Mouse (Mus musculus): ENCODE measurements around the gene Mcm8. TPM values are rescaled to one million over a fixed set of nuclear protein-coding genes. Genes with fewer than 3 reads are reported as not detected.

Gene Mcm8
- polyA plus RNA-seq, 1 experiment: 0.88 TPM

DNA sequence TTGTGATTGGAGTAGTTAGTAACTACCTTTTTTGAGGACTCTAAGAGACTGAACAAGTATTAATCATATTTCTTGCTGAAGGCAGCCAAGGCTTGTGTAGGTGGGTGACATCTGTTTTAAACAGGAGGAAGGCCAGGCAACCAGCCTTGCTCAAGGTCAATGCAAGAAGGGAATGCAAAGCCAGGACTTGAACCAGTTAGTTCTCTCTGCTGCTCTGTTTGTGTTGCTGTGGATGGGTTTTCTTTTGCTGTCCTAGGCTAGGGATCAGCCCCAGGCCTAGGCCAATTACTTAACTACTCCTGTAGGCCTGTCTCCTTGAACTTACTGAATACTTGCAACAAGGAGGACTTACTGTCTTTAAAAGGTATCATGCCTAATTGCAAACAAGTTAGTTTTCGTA lies 37.1 kb downstream of the Mcm8 start:
- TF ChIP-seq POLR2A (IDR thresholded peaks at IDR 0.05; ENCODE audit: low read depth, low read length): no peak
- peaks cover 5% of the 10 kb centered on the region for H3K4me1 ChIP-seq (ENCODE audit: control insufficient read depth, insufficient read depth, low read length)
- DNase-seq: no peak
- no peak overlapping the region for H3K27ac ChIP-seq (ENCODE audit: insufficient read depth, low read depth, low read length)
- H3K27me3 ChIP-seq (replicated peaks; ENCODE audit: control insufficient read depth, insufficient read depth, low read length): no peaks in the 10 kb centered on the region
- no peaks in the 10 kb centered on the region; the same call in none of the 2 replicates for H3K36me3 ChIP-seq (ENCODE audit: control insufficient read depth, insufficient read depth, low read length)
- WGBS: 98% methylated on average over 1 of the region's 1 CpGs
- no peak overlapping the region for H3K4me3 ChIP-seq (ENCODE audit: insufficient read depth, low read depth, low read length)

DNA sequence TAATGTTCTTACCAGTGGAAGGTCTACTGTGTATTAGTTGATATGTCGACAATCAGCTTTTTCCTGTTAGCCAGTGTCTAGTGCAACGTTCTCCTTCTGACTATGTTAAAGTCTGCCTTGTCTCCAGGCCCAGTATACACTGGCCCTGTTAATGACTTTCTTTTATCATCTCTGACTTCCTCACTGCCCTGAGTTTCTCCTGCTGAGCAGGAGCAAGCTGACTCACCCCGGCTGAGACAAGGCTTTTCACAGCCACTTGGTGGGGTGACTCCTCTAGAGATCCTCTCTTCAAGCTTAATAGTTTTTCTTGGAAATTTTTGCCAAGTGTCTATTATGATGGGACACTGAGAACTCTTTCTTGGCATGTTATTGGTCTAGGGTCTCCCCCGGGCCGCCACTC lies 40.4 kb downstream of the Mcm8 start:
- Histone ChIP-seq H3K4me3 (ENCODE audit: insufficient read depth, low read depth, low read length) (no peak overlapping the region), H3K27ac (ENCODE audit: insufficient read depth, low read depth, low read length) (no peak overlapping the region), H3K36me3 (ENCODE audit: control insufficient read depth, insufficient read depth, low read length) (no peaks in the 10 kb centered on the region; the same call in 1 of the 2 replicates), H3K4me1 (ENCODE audit: control insufficient read depth, insufficient read depth, low read length) (no peaks in the 10 kb centered on the region), H3K27me3 (replicated peaks; ENCODE audit: control insufficient read depth, insufficient read depth, low read length) (no peaks in the 10 kb centered on the region)
- TF ChIP-seq CTCF (conservative IDR thresholded peaks at IDR 0.05; ENCODE audit: insufficient read depth, insufficient read length, low read depth, low read length): no peak
- TF ChIP-seq POLR2A (IDR thresholded peaks at IDR 0.05; ENCODE audit: low read depth, low read length): no peak
- DNase-seq: no peak
- WGBS: 76% methylated on average over 5 of the region's 5 CpGs

- Histone ChIP-seq H3K27me3 (replicated peaks; ENCODE audit: control insufficient read depth, insufficient read depth, low read length) (no peaks in the 10 kb centered on the region), H3K36me3 (ENCODE audit: control insufficient read depth, insufficient read depth, low read length) (no peaks in the 10 kb centered on the region; the same call in none of the 2 replicates), H3K4me3 (ENCODE audit: insufficient read depth, low read depth, low read length) (no peak overlapping the region), H3K4me1 (ENCODE audit: control insufficient read depth, insufficient read depth, low read length) (no peaks in the 10 kb centered on the region), H3K27ac (ENCODE audit: insufficient read depth, low read depth, low read length) (no peak overlapping the region)
- no peak for DNase-seq
- no peak for TF ChIP-seq POLR2A (IDR thresholded peaks at IDR 0.05; ENCODE audit: low read depth, low read length)
Measured at GRCm38 (mm10) chr2:132860435-132860834, 44.5 kb downstream of the Mcm8 start.

- no peak for DNase-seq
- no peak overlapping the region for H3K27ac ChIP-seq (ENCODE audit: insufficient read depth, low read depth, low read length)
- H3K27me3 ChIP-seq (replicated peaks; ENCODE audit: control insufficient read depth, insufficient read depth, low read length): no peaks in the 10 kb centered on the region
- TF ChIP-seq CTCF (conservative IDR thresholded peaks at IDR 0.05; ENCODE audit: insufficient read depth, insufficient read length, low read depth, low read length): no peak
- no peak for TF ChIP-seq POLR2A (IDR thresholded peaks at IDR 0.05; ENCODE audit: low read depth, low read length)
- H3K36me3 ChIP-seq (ENCODE audit: control insufficient read depth, insufficient read depth, low read length): peaks cover 2% of the 10 kb centered on the region
- WGBS: 94% methylated on average over 2 of the region's 2 CpGs
- no peak overlapping the region for H3K4me3 ChIP-seq (ENCODE audit: insufficient read depth, low read depth, low read length)
- no peaks in the 10 kb centered on the region for H3K4me1 ChIP-seq (ENCODE audit: control insufficient read depth, insufficient read depth, low read length)
Measured at GRCm38 (mm10) chr2:132861456-132861855, 45.5 kb downstream of the Mcm8 start.

GRCm38 (mm10) chr2:132863325-132863724 lies 47.4 kb downstream of the Mcm8 start:
- Histone ChIP-seq H3K4me3 (ENCODE audit: insufficient read depth, low read depth, low read length) (no peak overlapping the region), H3K27ac (ENCODE audit: insufficient read depth, low read depth, low read length) (no peak overlapping the region), H3K36me3 (ENCODE audit: control insufficient read depth, insufficient read depth, low read length) (peaks cover 2% of the 10 kb centered on the region), H3K4me1 (ENCODE audit: control insufficient read depth, insufficient read depth, low read length) (no peaks in the 10 kb centered on the region), H3K27me3 (replicated peaks; ENCODE audit: control insufficient read depth, insufficient read depth, low read length) (no peaks in the 10 kb centered on the region)
- 96% methylated on average over 2 of the region's 2 CpGs for WGBS
- DNase-seq: no peak
- TF ChIP-seq CTCF (conservative IDR thresholded peaks at IDR 0.05; ENCODE audit: insufficient read depth, insufficient read length, low read depth, low read length) (no peak), POLR2A (IDR thresholded peaks at IDR 0.05; ENCODE audit: low read depth, low read length) (no peak)

- no peak overlapping the region for H3K4me3 ChIP-seq (ENCODE audit: insufficient read depth, low read depth, low read length)
- no peaks in the 10 kb centered on the region for H3K4me1 ChIP-seq (ENCODE audit: control insufficient read depth, insufficient read depth, low read length)
- TF ChIP-seq POLR2A (IDR thresholded peaks at IDR 0.05; ENCODE audit: low read depth, low read length) (no peak), CTCF (conservative IDR thresholded peaks at IDR 0.05; ENCODE audit: insufficient read depth, insufficient read length, low read depth, low read length) (no peak)
- no peak overlapping the region for H3K27ac ChIP-seq (ENCODE audit: insufficient read depth, low read depth, low read length)
- H3K27me3 ChIP-seq (replicated peaks; ENCODE audit: control insufficient read depth, insufficient read depth, low read length): no peaks in the 10 kb centered on the region
- no peak for DNase-seq
- H3K36me3 ChIP-seq (ENCODE audit: control insufficient read depth, insufficient read depth, low read length): peaks cover 2% of the 10 kb centered on the region
- 78% methylated on average over 5 of the region's 5 CpGs for WGBS
Measured at GRCm38 (mm10) chr2:132867521-132867920, 51.6 kb downstream of the Mcm8 start.

GRCm38 (mm10) chr2:132869682-132870081 lies 53.7 kb downstream of the Mcm8 start:
- DNase-seq: no peak
- Histone ChIP-seq H3K4me1 (ENCODE audit: control insufficient read depth, insufficient read depth, low read length) (no peaks in the 10 kb centered on the region), H3K4me3 (ENCODE audit: insufficient read depth, low read depth, low read length) (no peak overlapping the region), H3K27me3 (replicated peaks; ENCODE audit: control insufficient read depth, insufficient read depth, low read length) (no peaks in the 10 kb centered on the region), H3K27ac (ENCODE audit: insufficient read depth, low read depth, low read length) (no peak overlapping the region), H3K36me3 (ENCODE audit: control insufficient read depth, insufficient read depth, low read length) (peaks cover 2% of the 10 kb centered on the region; the same call in 1 of the 2 replicates)
- WGBS: 84% methylated on average over 5 of the region's 5 CpGs
- no peak for TF ChIP-seq CTCF (conservative IDR thresholded peaks at IDR 0.05; ENCODE audit: insufficient read depth, insufficient read length, low read depth, low read length)
- no peak for TF ChIP-seq POLR2A (IDR thresholded peaks at IDR 0.05; ENCODE audit: low read depth, low read length)

DNA sequence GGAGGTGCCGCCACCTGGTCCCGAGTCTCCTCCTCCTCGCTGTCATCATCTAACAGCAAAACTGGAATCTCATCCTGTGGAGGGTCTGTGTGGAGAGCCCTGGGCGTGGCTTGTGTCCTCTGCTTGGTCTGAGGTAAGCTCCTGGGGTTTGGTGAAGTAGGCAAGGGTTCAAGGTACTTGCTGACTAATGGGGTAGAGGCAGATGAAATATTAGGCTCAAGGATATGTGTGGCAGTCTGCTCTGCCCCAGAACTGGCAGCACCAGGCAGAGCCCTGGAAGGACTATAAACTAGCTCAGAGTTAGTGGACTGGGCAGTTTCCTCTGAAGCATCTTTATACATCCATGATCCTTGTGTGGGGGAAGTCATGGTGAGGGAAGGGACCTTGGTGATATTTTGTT lies 54.3 kb downstream of the Mcm8 start:
- 82% methylated on average over 4 of the region's 4 CpGs for WGBS
- H3K4me3 ChIP-seq (ENCODE audit: insufficient read depth, low read depth, low read length): no peak overlapping the region
- TF ChIP-seq CTCF (conservative IDR thresholded peaks at IDR 0.05; ENCODE audit: insufficient read depth, insufficient read length, low read depth, low read length): no peak
- no peak for TF ChIP-seq POLR2A (IDR thresholded peaks at IDR 0.05; ENCODE audit: low read depth, low read length)
- no peak for DNase-seq
- peaks cover 2% of the 10 kb centered on the region; the same call in 1 of the 2 replicates for H3K36me3 ChIP-seq (ENCODE audit: control insufficient read depth, insufficient read depth, low read length)
- no peak overlapping the region for H3K27ac ChIP-seq (ENCODE audit: insufficient read depth, low read depth, low read length)
- no peaks in the 10 kb centered on the region for H3K27me3 ChIP-seq (replicated peaks; ENCODE audit: control insufficient read depth, insufficient read depth, low read length)
- no peaks in the 10 kb centered on the region for H3K4me1 ChIP-seq (ENCODE audit: control insufficient read depth, insufficient read depth, low read length)

Measured in kidney, adult 2 months (tissue).